Mouse (Mus musculus) heart, postnatal 4 days (tissue): ENCODE results near the gene Fam205a1. TPM values are rescaled to one million over a fixed set of nuclear protein-coding genes. Genes with fewer than 3 reads are reported as not detected.

Source experiments
- total RNA-seq, 2 experiments: library from RNA; stranded (reverse); gene quantifications; 2 replicates each; pipeline ENCODE4 v1.2.3; 2021

The Fam205a1 gene
- total RNA-seq, 2 experiments from 2014 or later = not detected

Other genes with a start within 250 kb of the Fam205a1 start
- not detected for gene Gm10591, start 241.7 kb downstream of the Fam205a1 start, total RNA-seq
- gene Gm2564, start 224.2 kb downstream of the Fam205a1 start, total RNA-seq = under 1 TPM; 0.68 to 0.81 TPM
- not detected for gene Ccl27b, start 198.6 kb downstream of the Fam205a1 start, total RNA-seq
- gene Il11ra2, start 192.0 kb downstream of the Fam205a1 start, total RNA-seq = not detected
- gene 4930578G10Rik, start 118.3 kb downstream of the Fam205a1 start, total RNA-seq = not detected
- not detected for gene Ccl19, start 97.3 kb downstream of the Fam205a1 start, total RNA-seq
- gene Ccl21a, start 79.9 kb downstream of the Fam205a1 start, total RNA-seq = 10 to 100 TPM; 10.4 to 14.7 TPM
- gene Gm12394, start 2.9 kb upstream of the Fam205a1 start, total RNA-seq = not detected
- gene Fam205c, start 20.3 kb upstream of the Fam205a1 start, total RNA-seq = 1 to 10 TPM; 1.3 TPM
- gene Phf24, start 62.8 kb upstream of the Fam205a1 start, total RNA-seq = 10 to 100 TPM; 15.2 to 23.1 TPM
- gene Dnajb5, start 95.9 kb upstream of the Fam205a1 start, total RNA-seq = 10 to 100 TPM; 82.4 to 91.9 TPM
- not detected for gene 1700022I11Rik, start 115.7 kb upstream of the Fam205a1 start, total RNA-seq
- 100 to 1,000 TPM; 291 to 295 TPM for gene Vcp, start 146.6 kb upstream of the Fam205a1 start, total RNA-seq
- 1 to 10 TPM; 7.4 to 8.2 TPM for gene Fancg, start 156.6 kb upstream of the Fam205a1 start, total RNA-seq
- 10 to 100 TPM; 24.7 to 24.9 TPM for gene Pigo, start 171.9 kb upstream of the Fam205a1 start, total RNA-seq
- gene Stoml2, start 177.8 kb upstream of the Fam205a1 start, total RNA-seq = 100 to 1,000 TPM; 101 to 107 TPM
- 10 to 100 TPM; 20.4 to 20.7 TPM for gene Fam214b, start 192.3 kb upstream of the Fam205a1 start, total RNA-seq
- 10 to 100 TPM; 39.9 to 42.1 TPM for gene Unc13b, start 205.1 kb upstream of the Fam205a1 start, total RNA-seq